Mouse (Mus musculus) midbrain, embryonic 15.5 days (tissue): ENCODE measurements around the gene Olfr1396. TPM values are rescaled to one million over a fixed set of nuclear protein-coding genes. Genes with fewer than 3 reads are reported as not detected.
A peak's percentile ranks its signal among the peaks of the same experiment; 100 is the strongest.

Source experiments
- ATAC-seq: fragments of 200-750 bp; cut with Nextera tagmentation; replicated peaks from 2 replicates; pipeline ENCODE4 v1.8.0; 2017; ENCODE audit warnings: moderate TSS enrichment
- H3K27ac ChIP-seq: fragments of 300-500 bp; sonication (generic); 2 replicates; pipeline ENCODE4 v1.5.1; 2015; ENCODE audit warnings: mild to moderate bottlenecking, inconsistent platforms
- H3K27me3 ChIP-seq: fragments of 300-500 bp; sonication (generic); replicated peaks from 2 replicates; pipeline ENCODE4 v1.6.1; 2015; ENCODE audit warnings: inconsistent platforms
- H3K36me3 ChIP-seq: fragments of 300-500 bp; sonication (generic); replicated peaks from 2 replicates; pipeline ENCODE4 v1.6.1; 2015; ENCODE audit warnings: inconsistent platforms
- H3K4me1 ChIP-seq: fragments of 300-500 bp; sonication (generic); 2 replicates; pipeline ENCODE4 v1.6.1; 2015; ENCODE audit warnings: inconsistent platforms
- H3K4me2 ChIP-seq: fragments of 300-500 bp; sonication (generic); 2 replicates; pipeline ENCODE4 v1.6.1; 2015; ENCODE audit warnings: inconsistent platforms, mild to moderate bottlenecking, moderate library complexity
- H3K4me3 ChIP-seq: fragments of 300-500 bp; sonication (generic); 2 replicates; pipeline ENCODE4 v1.5.1; 2015; ENCODE audit warnings: mild to moderate bottlenecking, inconsistent platforms
- H3K9ac ChIP-seq: fragments of 300-500 bp; sonication (generic); 2 replicates; pipeline ENCODE4 v1.6.1; 2015; ENCODE audit warnings: mild to moderate bottlenecking, inconsistent platforms
- H3K9me3 ChIP-seq: fragments of 300-500 bp; sonication (generic); 2 replicates; pipeline ENCODE4 v1.6.1; 2016; ENCODE audit warnings: inconsistent platforms
- WGBS: fragments of 180-500 bp; shearing (Covaris S2); methylation state at CpG from one replicate; pipeline ENCODE4 v1.1.7; 2015; ENCODE audit warnings: mixed read lengths; 5-methylcytosine and 5-hydroxymethylcytosine counted together
- polyA plus RNA-seq: library from polyadenylated mRNA; unstranded; fragments of >200 nt; fragmentation: Nextera tagmentation; extraction: Ambion mirVana; gene quantifications from 2 replicates; pipeline ENCODE4 v1.2.1, GENCODE M21; 2015

The Olfr1396 gene
- polyA plus RNA-seq, 1 experiment from 2014 or later, result not detected

- Histone ChIP-seq H3K36me3 (no peaks in the 10 kb centered on the region), H3K9ac (no peak overlapping the region), H3K4me3 (no peak overlapping the region), H3K27ac (no peak overlapping the region), H3K4me2 (no peak overlapping the region), H3K4me1 (no peaks in the 10 kb centered on the region), H3K9me3 (no peaks in the 10 kb centered on the region), H3K27me3 (no peaks in the 10 kb centered on the region)
- ATAC-seq, result peak; percentile 84
- WGBS, result 13% methylated on average over 8 of the region's 8 CpGs
These were observed 11.5 kb downstream of the Olfr1396 start for GRCm38 (mm10) chr11:49103047-49103693.

- no peak overlapping the region for H3K4me2 ChIP-seq
- no peak for ATAC-seq
- 58% methylated on average over 5 of the region's 5 CpGs for WGBS
- H3K27ac ChIP-seq, result no peak overlapping the region
- no peaks in the 10 kb centered on the region for H3K4me1 ChIP-seq
- no peak overlapping the region for H3K9ac ChIP-seq
- no peaks in the 10 kb centered on the region for H3K9me3 ChIP-seq
- H3K27me3 ChIP-seq, result no peaks in the 10 kb centered on the region
- no peaks in the 10 kb centered on the region for H3K36me3 ChIP-seq
- no peak overlapping the region for H3K4me3 ChIP-seq
These were observed 13.2 kb downstream of the Olfr1396 start for GRCm38 (mm10) chr11:49101500-49101899.

GRCm38 (mm10) chr11:49100409-49100808 lies 14.3 kb downstream of the Olfr1396 start:
- ATAC-seq, result no peak
- Histone ChIP-seq H3K4me2 (no peak overlapping the region), H3K27me3 (no peaks in the 10 kb centered on the region), H3K27ac (no peak overlapping the region), H3K9me3 (no peaks in the 10 kb centered on the region), H3K4me1 (no peaks in the 10 kb centered on the region), H3K4me3 (no peak overlapping the region), H3K36me3 (no peaks in the 10 kb centered on the region), H3K9ac (no peak overlapping the region)
- WGBS, result 88% methylated on average over 3 of the region's 3 CpGs

GRCm38 (mm10) chr11:49095367-49095766 lies 19.3 kb downstream of the Olfr1396 start:
- Histone ChIP-seq H3K4me1 (no peaks in the 10 kb centered on the region), H3K4me2 (no peak overlapping the region), H3K36me3 (no peaks in the 10 kb centered on the region), H3K4me3 (no peak overlapping the region), H3K9me3 (no peaks in the 10 kb centered on the region), H3K27me3 (no peaks in the 10 kb centered on the region), H3K9ac (no peak overlapping the region), H3K27ac (no peak overlapping the region)
- WGBS, result 75% methylated on average over 4 of the region's 4 CpGs
- ATAC-seq, result no peak

GRCm38 (mm10) chr11:49093861-49094660 lies 20.6 kb downstream of the Olfr1396 start:
- Histone ChIP-seq H3K4me1 (no peaks in the 10 kb centered on the region), H3K27me3 (no peaks in the 10 kb centered on the region), H3K27ac (no peak overlapping the region), H3K4me3 (no peak overlapping the region), H3K9me3 (no peaks in the 10 kb centered on the region), H3K9ac (no peak overlapping the region), H3K36me3 (no peaks in the 10 kb centered on the region), H3K4me2 (no peak overlapping the region)
- 92% methylated on average over 6 of the region's 6 CpGs for WGBS
- ATAC-seq, result no peak

- Histone ChIP-seq H3K9me3 (no peaks in the 10 kb centered on the region), H3K27me3 (no peaks in the 10 kb centered on the region), H3K27ac (no peak overlapping the region), H3K9ac (no peak overlapping the region), H3K36me3 (no peaks in the 10 kb centered on the region), H3K4me3 (no peak overlapping the region), H3K4me1 (no peaks in the 10 kb centered on the region), H3K4me2 (no peak overlapping the region)
- 90% methylated on average over 2 of the region's 2 CpGs for WGBS
- ATAC-seq, result no peak
These were observed 21.9 kb downstream of the Olfr1396 start for GRCm38 (mm10) chr11:49092786-49093185.

- H3K27me3 ChIP-seq, result no peaks in the 10 kb centered on the region
- no peak overlapping the region for H3K4me3 ChIP-seq
- no peaks in the 10 kb centered on the region for H3K4me1 ChIP-seq
- no peak overlapping the region for H3K4me2 ChIP-seq
- WGBS, result 95% methylated on average over 1 of the region's 1 CpGs
- ATAC-seq, result no peak
- H3K9me3 ChIP-seq, result no peaks in the 10 kb centered on the region
- no peak overlapping the region for H3K9ac ChIP-seq
- no peaks in the 10 kb centered on the region for H3K36me3 ChIP-seq
- no peak overlapping the region for H3K27ac ChIP-seq
These were observed 22.6 kb downstream of the Olfr1396 start for GRCm38 (mm10) chr11:49092053-49092586.

- ATAC-seq, result no peak
These were observed 23.5 kb downstream of the Olfr1396 start for GRCm38 (mm10) chr11:49091171-49091570.

GRCm38 (mm10) chr11:49090551-49090950 lies 24.1 kb downstream of the Olfr1396 start:
- H3K27me3 ChIP-seq, result no peaks in the 10 kb centered on the region
- no peak overlapping the region for H3K9ac ChIP-seq
- no peaks in the 10 kb centered on the region for H3K4me1 ChIP-seq
- no peaks in the 10 kb centered on the region for H3K9me3 ChIP-seq
- no peak overlapping the region for H3K4me3 ChIP-seq
- WGBS, result 92% methylated on average over 5 of the region's 5 CpGs
- ATAC-seq, result no peak
- no peak overlapping the region for H3K4me2 ChIP-seq
- H3K36me3 ChIP-seq, result no peaks in the 10 kb centered on the region
- H3K27ac ChIP-seq, result no peak overlapping the region

More at GRCm38 (mm10) chr11:49091171-49091570, 23.5 kb downstream of the Olfr1396 start:
- H3K36me3 ChIP-seq, result no peaks in the 10 kb centered on the region
- no peak overlapping the region for H3K4me2 ChIP-seq
- no peak overlapping the region for H3K9ac ChIP-seq
- WGBS, result 73% methylated on average over 4 of the region's 4 CpGs
- no peak overlapping the region for H3K4me3 ChIP-seq
- H3K4me1 ChIP-seq, result no peaks in the 10 kb centered on the region
- no peaks in the 10 kb centered on the region for H3K9me3 ChIP-seq
- no peaks in the 10 kb centered on the region for H3K27me3 ChIP-seq
- no peak overlapping the region for H3K27ac ChIP-seq

GRCm38 (mm10) chr11:49089735-49090507 lies 24.8 kb downstream of the Olfr1396 start:
- Histone ChIP-seq H3K4me3 (no peak overlapping the region), H3K4me1 (no peaks in the 10 kb centered on the region), H3K36me3 (no peaks in the 10 kb centered on the region), H3K4me2 (no peak overlapping the region), H3K9me3 (no peaks in the 10 kb centered on the region), H3K9ac (no peak overlapping the region), H3K27ac (no peak overlapping the region), H3K27me3 (no peaks in the 10 kb centered on the region)
- 77% methylated on average over 3 of the region's 3 CpGs for WGBS
- ATAC-seq, result no peak

GRCm38 (mm10) chr11:49088990-49089652 lies 25.6 kb downstream of the Olfr1396 start:
- Histone ChIP-seq H3K4me2 (no peak overlapping the region), H3K27me3 (no peaks in the 10 kb centered on the region), H3K9ac (no peak overlapping the region), H3K4me3 (no peak overlapping the region), H3K9me3 (no peaks in the 10 kb centered on the region), H3K4me1 (no peaks in the 10 kb centered on the region), H3K27ac (no peak overlapping the region), H3K36me3 (no peaks in the 10 kb centered on the region)
- ATAC-seq, result no peak
- WGBS, result 89% methylated on average over 5 of the region's 5 CpGs
